Mouse (Mus musculus) lung, postnatal 0 days (tissue): ENCODE measurements around the gene Mycbp. TPM values are rescaled to one million over a fixed set of nuclear protein-coding genes. Genes with fewer than 3 reads are reported as not detected.

ENCODE experiments used
- ATAC-seq: fragments of 200-750 bp; cut with Nextera tagmentation; 2 replicates; pipeline ENCODE4 v1.8.0; 2017; ENCODE audit warnings: moderate library complexity
- DNase-seq: peaks from one replicate; pipeline ENCODE4 v3.0.0-alpha.2; 2016; ENCODE audit warnings: low spot score
- H3K27ac ChIP-seq: fragments of 300-500 bp; sonication (generic); 2 replicates; pipeline ENCODE4 v1.5.1; 2014; ENCODE audit warnings: antibody characterized with exemption, mild to moderate bottlenecking, low read length, mixed read lengths
- H3K27me3 ChIP-seq: fragments of 300-500 bp; sonication (generic); replicated peaks from 2 replicates; pipeline ENCODE4 v1.6.1; 2014; ENCODE audit warnings: low read length, mixed read lengths; ENCODE audit not compliant: insufficient read depth
- H3K36me3 ChIP-seq: fragments of 300-500 bp; sonication (generic); 2 replicates; pipeline ENCODE4 v1.6.1; 2014; ENCODE audit warnings: low read length, mixed read lengths; ENCODE audit not compliant: insufficient read depth
- H3K4me1 ChIP-seq: fragments of 300-500 bp; sonication (generic); 2 replicates; pipeline ENCODE4 v1.6.1; 2014; ENCODE audit warnings: antibody characterized with exemption, low read depth, low read length, mixed read lengths; ENCODE audit not compliant: insufficient read depth
- H3K4me2 ChIP-seq: fragments of 300-500 bp; sonication (generic); replicated peaks from 2 replicates; pipeline ENCODE4 v1.6.1; 2014; ENCODE audit warnings: low read depth, mild to moderate bottlenecking, low read length, moderate library complexity, mixed read lengths
- H3K4me3 ChIP-seq: fragments of 300-500 bp; sonication (generic); 2 replicates; pipeline ENCODE4 v1.5.1; 2014; ENCODE audit warnings: low read depth, low read length
- H3K9ac ChIP-seq: fragments of 300-500 bp; sonication (generic); replicated peaks from 2 replicates; pipeline ENCODE4 v1.6.1; 2014; ENCODE audit warnings: low read depth, mild to moderate bottlenecking
- H3K9me3 ChIP-seq: fragments of 300-500 bp; sonication (generic); 2 replicates; pipeline ENCODE4 v1.6.1; 2016; ENCODE audit warnings: low read length, mixed read lengths
- CTCF ChIP-seq: IDR thresholded peaks from 2 replicates; pipeline ENCODE4 v1.5.1; 2016; ENCODE audit warnings: antibody characterized with exemption, mild to moderate bottlenecking
- EP300 ChIP-seq: IDR thresholded peaks from 2 replicates; pipeline ENCODE4 v1.6.1; 2016; ENCODE audit warnings: antibody characterized with exemption, mild to moderate bottlenecking, control low read depth
- WGBS: fragments of 180-500 bp; shearing (Covaris S2); extraction: QIAGEN DNeasy Blood & Tissue Kit; methylation state at CpG from one replicate; pipeline ENCODE4 v1.1.7; 2014; 5-methylcytosine and 5-hydroxymethylcytosine counted together
- polyA plus RNA-seq: library from polyadenylated mRNA; unstranded; fragments of >200 nt; fragmentation: Nextera tagmentation; extraction: Ambion mirVana; gene quantifications from 2 replicates; pipeline ENCODE4 v1.2.1, GENCODE M21; 2015

Mycbp gene
- polyA plus RNA-seq, 1 experiment from 2014 or later, result 73.0 TPM

GRCm38 (mm10) chr4:123912431-123912830 is 7.8 kb downstream of the Mycbp start:
- Histone ChIP-seq H3K4me2 (no peak overlapping the region), H3K9me3 (no peaks in the 10 kb centered on the region), H3K27ac (no peak overlapping the region), H3K9ac (no peak overlapping the region), H3K4me1 (0 out of 2 replicates have a peak, but pooled peaks cover 2% of the 10 kb centered on the region), H3K4me3 (no peak overlapping the region), H3K27me3 (no peaks in the 10 kb centered on the region), H3K36me3 (no peaks in the 10 kb centered on the region; the same call in 1 of the 2 replicates)
- 43% methylated on average over 2 of the region's 2 CpGs for WGBS
- ATAC-seq, result no peak
- TF ChIP-seq CTCF, result no peak
- TF ChIP-seq EP300, result no peak
- no peak for DNase-seq

GRCm38 (mm10) chr4:123916748-123917547 is 12.3 kb downstream of the Mycbp start, which contains the start of gene Rragc:
Rragc (plus strand) TSS chr4:123917446.
- H3K36me3 ChIP-seq, result peaks cover 5% of the 10 kb centered on the region; the same call in 1 of the 2 replicates
- no peaks in the 10 kb centered on the region for H3K27me3 ChIP-seq
- no peaks in the 10 kb centered on the region for H3K9me3 ChIP-seq
- peak within 1 kb of the TSS; percentile 92 for H3K9ac ChIP-seq
- peak within 1 kb of the TSS; percentile 96 for H3K4me3 ChIP-seq
- H3K4me2 ChIP-seq, result peak within 1 kb of the TSS; percentile 95
- peaks cover 10% of the 10 kb centered on the region; the same call in 1 of the 2 replicates for H3K4me1 ChIP-seq
- H3K27ac ChIP-seq, result peak within 1 kb of the TSS; percentile 91
- DNase-seq (peak; percentile 99), ATAC-seq (peak; percentile 99)
- no peak for TF ChIP-seq EP300
- no peak for TF ChIP-seq CTCF
- WGBS, result under 1% methylated on average over 45 of the region's 49 CpGs

- Histone ChIP-seq H3K9ac (peak within 1 kb of the TSS; percentile 92), H3K27me3 (no peaks in the 10 kb centered on the region), H3K4me3 (peak within 1 kb of the TSS; percentile 96), H3K27ac (peak within 1 kb of the TSS; percentile 91), H3K4me2 (peak within 1 kb of the TSS; percentile 95), H3K36me3 (peaks cover 5% of the 10 kb centered on the region; the same call in 1 of the 2 replicates), H3K4me1 (peaks cover 10% of the 10 kb centered on the region; the same call in 1 of the 2 replicates), H3K9me3 (no peaks in the 10 kb centered on the region)
- 0% methylated on average over 33 of the region's 63 CpGs for WGBS
- TF ChIP-seq CTCF (no peak), EP300 (no peak)
- DNase-seq (peak; percentile 57), ATAC-seq (peak; percentile 37)
Measured at GRCm38 (mm10) chr4:123917548-123918140, 13.0 kb downstream of the Mycbp start, which contains the start of gene 4930535I16Rik. 4930535I16Rik (minus strand) TSS chr4:123918022.

- Histone ChIP-seq H3K4me3 (0 out of 2 replicates have a peak overlapping the region, but pooled peaks have one; percentile 96), H3K27me3 (no peaks in the 10 kb centered on the region), H3K9ac (peak overlapping the region; percentile 92; the same call in 1 of the 2 replicates), H3K4me2 (peak overlapping the region; percentile 95), H3K4me1 (peaks cover 10% of the 10 kb centered on the region; the same call in 1 of the 2 replicates), H3K9me3 (no peaks in the 10 kb centered on the region), H3K36me3 (peaks cover 5% of the 10 kb centered on the region; the same call in 1 of the 2 replicates), H3K27ac (no peak overlapping the region)
- DNase-seq (no peak), ATAC-seq (no peak)
- 60% methylated on average over 2 of the region's 2 CpGs for WGBS
- no peak for TF ChIP-seq EP300
Measured at GRCm38 (mm10) chr4:123918851-123919250, 14.2 kb downstream of the Mycbp start.

GRCm38 (mm10) chr4:123921055-123921565 is 16.5 kb downstream of the Mycbp start:
- H3K4me3 ChIP-seq, result no peak overlapping the region
- peaks cover 20% of the 10 kb centered on the region; the same call in 1 of the 2 replicates for H3K36me3 ChIP-seq
- no peaks in the 10 kb centered on the region for H3K9me3 ChIP-seq
- no peak overlapping the region for H3K9ac ChIP-seq
- no peak overlapping the region for H3K27ac ChIP-seq
- no peak for TF ChIP-seq CTCF
- TF ChIP-seq EP300, result no peak
- H3K27me3 ChIP-seq, result no peaks in the 10 kb centered on the region
- no peak overlapping the region for H3K4me2 ChIP-seq
- ATAC-seq, result no peak
- H3K4me1 ChIP-seq, result peaks cover 10% of the 10 kb centered on the region; the same call in 1 of the 2 replicates
- WGBS, result 61% methylated on average over 4 of the region's 4 CpGs
- peak; percentile 71 for DNase-seq

GRCm38 (mm10) chr4:123927961-123928360 is 23.3 kb downstream of the Mycbp start:
- Histone ChIP-seq H3K4me1 (no peaks in the 10 kb centered on the region), H3K4me3 (no peak overlapping the region), H3K27ac (no peak overlapping the region), H3K9me3 (no peaks in the 10 kb centered on the region), H3K36me3 (peaks cover 42% of the 10 kb centered on the region), H3K4me2 (no peak overlapping the region), H3K9ac (no peak overlapping the region), H3K27me3 (no peaks in the 10 kb centered on the region)
- ATAC-seq (peak; percentile 70), DNase-seq (peak; percentile 47)
- no peak for TF ChIP-seq EP300
- TF ChIP-seq CTCF, result no peak
